Mouse (Mus musculus) midbrain, postnatal 0 days (tissue): ENCODE data around the gene Gtf2h1. TPM values are rescaled to one million over a fixed set of nuclear protein-coding genes. Genes with fewer than 3 reads are reported as not detected.

Experiments
- ATAC-seq: fragments of 200-750 bp; cut with Nextera tagmentation; 2 replicates; pipeline ENCODE4 v1.8.0; 2017; ENCODE audit warnings: moderate number of reproducible peaks, mild to moderate bottlenecking, moderate TSS enrichment, moderate library complexity; ENCODE audit not compliant: low FRiP score
- DNase-seq: peaks from one replicate; pipeline ENCODE4 v3.0.0-alpha.2; 2015; ENCODE audit warnings: low spot score
- H3K27ac ChIP-seq: fragments of 300-500 bp; sonication (generic); 2 replicates; pipeline ENCODE4 v1.5.1; 2014; ENCODE audit warnings: low read depth, mild to moderate bottlenecking, low read length, mixed read lengths
- H3K27me3 ChIP-seq: fragments of 300-500 bp; sonication (generic); 2 replicates; pipeline ENCODE4 v1.6.1; 2014; ENCODE audit warnings: low read length, control low read depth, mixed read lengths; ENCODE audit not compliant: insufficient read depth
- H3K36me3 ChIP-seq: fragments of 300-500 bp; sonication (generic); 2 replicates; pipeline ENCODE4 v1.6.1; 2014; ENCODE audit warnings: low read length, control low read depth, mixed read lengths; ENCODE audit not compliant: insufficient read depth
- H3K4me1 ChIP-seq: fragments of 300-500 bp; sonication (generic); 2 replicates; pipeline ENCODE4 v1.6.1; 2014; ENCODE audit warnings: mild to moderate bottlenecking, control low read depth, antibody characterized with exemption, low read length, mixed read lengths; ENCODE audit not compliant: insufficient read depth
- H3K4me2 ChIP-seq: fragments of 300-500 bp; sonication (generic); 2 replicates; pipeline ENCODE4 v1.6.1; 2014; ENCODE audit warnings: low read depth, mild to moderate bottlenecking, low read length, mixed read lengths; ENCODE audit not compliant: poor library complexity, severe bottlenecking
- H3K4me3 ChIP-seq: fragments of 300-500 bp; sonication (generic); 2 replicates; pipeline ENCODE4 v1.5.1; 2014; ENCODE audit warnings: low read depth, mild to moderate bottlenecking, low read length, moderate library complexity
- H3K9ac ChIP-seq: fragments of 300-500 bp; sonication (generic); replicated peaks from 2 replicates; pipeline ENCODE4 v1.6.1; 2014; ENCODE audit warnings: mild to moderate bottlenecking, low read length, moderate library complexity, mixed read lengths; ENCODE audit not compliant: poor library complexity, severe bottlenecking
- H3K9me3 ChIP-seq: fragments of 300-500 bp; sonication (generic); 2 replicates; pipeline ENCODE4 v1.6.1; 2016; ENCODE audit warnings: low read length, control low read depth
- CTCF ChIP-seq: IDR thresholded peaks from 2 replicates; pipeline ENCODE4 v1.5.1; 2016; ENCODE audit warnings: antibody characterized with exemption, mild to moderate bottlenecking
- WGBS: fragments of 180-500 bp; shearing (Covaris S2); extraction: QIAGEN DNeasy Blood & Tissue Kit; methylation state at CpG from one replicate; pipeline ENCODE4 v1.1.7; 2014; 5-methylcytosine and 5-hydroxymethylcytosine counted together
- polyA plus RNA-seq: library from polyadenylated mRNA; unstranded; fragments of >200 nt; fragmentation: Nextera tagmentation; extraction: Ambion mirVana; gene quantifications from 2 replicates; pipeline ENCODE4 v1.2.1, GENCODE M21; 2015
- total RNA-seq: library from RNA; depleted of rRNA; stranded (reverse); fragments of >200 nt; gene quantifications from 2 replicates; pipeline ENCODE4 v1.2.3, GENCODE M21; 2014

Gene Gtf2h1
- total and polyA plus RNA-seq, 2 experiments from 2014 or later: 32.9 to 38.2 TPM

- Histone ChIP-seq H3K9me3 (no peaks in the 10 kb centered on the region), H3K27me3 (no peaks in the 10 kb centered on the region), H3K9ac (no peak overlapping the region), H3K4me3 (no peak overlapping the region), H3K27ac (no peak overlapping the region), H3K4me1 (0 out of 2 replicates have a peak, but pooled peaks cover 3% of the 10 kb centered on the region), H3K4me2 (no peak overlapping the region), H3K36me3 (no peaks in the 10 kb centered on the region)
- 76% methylated on average over 6 of the region's 6 CpGs for WGBS
- TF ChIP-seq CTCF: no peak
- ATAC-seq (no peak), DNase-seq (no peak)
Measured at GRCm38 (mm10) chr7:46833266-46833665, 37.4 kb downstream of the Gtf2h1 start.

- no peak for ATAC-seq
- Histone ChIP-seq H3K4me1 (0 out of 2 replicates have a peak, but pooled peaks cover 3% of the 10 kb centered on the region), H3K36me3 (no peaks in the 10 kb centered on the region), H3K4me2 (no peak overlapping the region), H3K27me3 (no peaks in the 10 kb centered on the region), H3K27ac (no peak overlapping the region), H3K4me3 (no peak overlapping the region), H3K9ac (no peak overlapping the region), H3K9me3 (no peaks in the 10 kb centered on the region)
- no peak for TF ChIP-seq CTCF
- DNase-seq: no peak
- 93% methylated on average over 7 of the region's 7 CpGs for WGBS
Measured at GRCm38 (mm10) chr7:46833670-46834255, 37.9 kb downstream of the Gtf2h1 start.

DNA sequence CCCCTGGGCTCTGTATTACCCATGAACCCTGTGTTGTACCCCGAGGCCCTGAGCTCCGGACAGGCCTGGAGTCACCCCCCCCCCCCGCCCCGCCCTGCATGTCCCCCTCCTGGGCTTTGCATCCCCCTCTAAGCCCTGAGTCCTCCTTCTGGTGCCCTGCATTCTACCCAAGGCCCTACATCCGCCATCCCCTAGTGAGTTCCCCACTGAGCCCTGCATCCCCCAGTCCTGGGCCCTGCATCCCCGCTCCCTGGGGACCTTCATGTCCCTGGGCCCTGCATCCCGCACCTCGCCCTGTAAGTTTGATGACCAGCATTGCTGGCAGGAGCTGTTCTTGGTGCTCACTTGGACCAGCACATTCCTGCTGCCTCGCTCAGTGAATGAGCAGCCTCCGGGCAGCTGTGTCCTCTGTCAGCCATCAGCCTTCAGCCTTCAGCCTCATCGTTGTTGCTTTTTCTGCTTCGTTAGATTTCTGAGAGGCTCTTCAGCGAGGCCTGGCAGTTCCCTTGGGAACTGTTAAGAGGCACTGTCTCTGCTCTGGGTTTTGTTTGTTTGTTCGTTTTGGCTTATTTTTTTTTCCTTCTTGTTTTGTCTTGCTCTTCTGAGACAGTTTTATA, 39.2 kb downstream of the Gtf2h1 start:
- no peak overlapping the region for H3K27ac ChIP-seq
- no peaks in the 10 kb centered on the region for H3K36me3 ChIP-seq
- no peak overlapping the region for H3K4me3 ChIP-seq
- 28% methylated on average over 11 of the region's 14 CpGs for WGBS
- TF ChIP-seq CTCF: no peak
- ATAC-seq (no peak), DNase-seq (peak; percentile 62)
- no peak overlapping the region for H3K9ac ChIP-seq
- no peaks in the 10 kb centered on the region for H3K27me3 ChIP-seq
- no peak overlapping the region for H3K4me2 ChIP-seq
- H3K9me3 ChIP-seq: no peaks in the 10 kb centered on the region
- H3K4me1 ChIP-seq: peaks cover 12% of the 10 kb centered on the region

DNA sequence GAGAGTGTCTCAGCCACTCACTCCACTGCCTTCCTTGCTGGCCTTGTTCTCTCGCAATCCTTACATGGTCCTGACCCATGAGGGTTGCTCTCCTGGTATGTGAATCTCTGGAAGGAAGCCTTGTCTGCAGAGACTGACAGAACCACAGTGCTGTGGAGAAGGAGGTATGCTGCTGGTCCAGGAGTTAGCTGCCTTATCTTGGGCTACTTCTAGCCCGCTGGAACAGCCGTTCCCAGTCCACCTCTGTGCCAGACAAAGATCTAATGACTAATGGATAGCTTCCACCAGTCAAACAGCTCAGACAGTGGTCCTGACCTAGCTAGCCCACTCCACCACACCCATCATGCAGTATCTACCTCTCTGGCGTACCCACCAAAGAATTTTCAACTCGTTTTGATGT, 40.5 kb downstream of the Gtf2h1 start:
- ATAC-seq: no peak
- no peak for TF ChIP-seq CTCF
- Histone ChIP-seq H3K4me3 (no peak overlapping the region), H3K4me1 (peaks cover 12% of the 10 kb centered on the region), H3K27ac (no peak overlapping the region), H3K9ac (no peak overlapping the region), H3K27me3 (no peaks in the 10 kb centered on the region), H3K36me3 (no peaks in the 10 kb centered on the region), H3K4me2 (no peak overlapping the region), H3K9me3 (no peaks in the 10 kb centered on the region)
- 84% methylated on average over 5 of the region's 5 CpGs for WGBS
- no peak for DNase-seq

DNA sequence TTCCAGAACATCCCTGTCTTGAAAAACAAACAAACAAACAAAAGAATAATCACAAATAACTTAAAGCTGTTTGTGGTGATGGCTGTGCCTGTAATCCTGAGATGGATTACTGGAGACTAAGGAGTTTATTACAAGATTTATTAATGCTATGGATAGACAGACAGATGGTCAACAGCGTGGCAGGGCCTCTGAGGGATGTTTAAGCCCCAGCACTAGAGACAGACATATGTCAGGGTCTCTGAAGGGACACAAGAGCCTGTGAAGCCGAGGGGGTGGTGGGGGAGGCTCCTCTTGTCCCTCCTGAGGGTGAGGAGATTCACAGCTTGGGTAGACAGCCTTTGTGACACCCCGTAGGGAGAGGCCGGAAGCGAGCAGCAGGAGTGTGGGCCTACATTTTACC, 41.2 kb downstream of the Gtf2h1 start:
- Histone ChIP-seq H3K9me3 (no peaks in the 10 kb centered on the region), H3K4me3 (no peak overlapping the region), H3K27ac (no peak overlapping the region), H3K4me1 (peaks cover 12% of the 10 kb centered on the region), H3K9ac (no peak overlapping the region), H3K4me2 (no peak overlapping the region), H3K27me3 (no peaks in the 10 kb centered on the region), H3K36me3 (no peaks in the 10 kb centered on the region)
- 38% methylated on average over 5 of the region's 5 CpGs for WGBS
- DNase-seq (no peak), ATAC-seq (no peak)
- no peak for TF ChIP-seq CTCF

GRCm38 (mm10) chr7:46838104-46838671, 42.3 kb downstream of the Gtf2h1 start:
- Histone ChIP-seq H3K4me3 (no peak overlapping the region), H3K9me3 (no peaks in the 10 kb centered on the region), H3K4me2 (peak overlapping the region; percentile 15; the same call in 1 of the 2 replicates), H3K9ac (0 out of 2 replicates have a peak overlapping the region, but pooled peaks have one; percentile 36), H3K4me1 (peaks cover 12% of the 10 kb centered on the region), H3K27ac (peak overlapping the region; percentile 63), H3K27me3 (no peaks in the 10 kb centered on the region), H3K36me3 (no peaks in the 10 kb centered on the region)
- 4% methylated on average over 8 of the region's 9 CpGs for WGBS
- no peak for TF ChIP-seq CTCF
- peak; percentile 31; the same call in 1 of the 2 replicates for ATAC-seq
- peak; percentile 78 for DNase-seq
